9 mouse cellular contexts compared by ENCODE assay signal in genomic region chr4:24898636-24899035, GRCm38 (mm10). TPM values are rescaled to one million over a fixed set of nuclear protein-coding genes. Genes with fewer than 3 reads are reported as not detected.
DNase-seq lines count a peak whose midpoint lies in the region; ATAC-seq and TF ChIP-seq lines count a peak whose summit lies in the region.
"Had no signal": no experiment of that assay in that cellular context is flagged by ENCODE, and none has a peak within 500 bp of the region (broad histone marks: within the 10 kb centered on the region; RNA-seq: fewer than 3 reads in every experiment).

No protein-coding gene starts in this region.

- peaks cover 12% of the 10 kb centered on the region for H3K4me1 ChIP-seq in heart, embryonic 15.5 days (replicated peaks)
- H3K4me1 ChIP-seq in liver, embryonic 11.5 days (replicated peaks; ENCODE audit: control insufficient read depth, insufficient read depth, low read length): peaks cover 4% of the 10 kb centered on the region; the same call in 1 of the 2 replicates
- no peaks in the 10 kb centered on the region for H3K4me1 ChIP-seq in stomach, embryonic 15.5 days

- no peaks in the 10 kb centered on the region for H3K27me3 ChIP-seq in heart, embryonic 15.5 days
- no peaks in the 10 kb centered on the region for H3K27me3 ChIP-seq in liver, embryonic 11.5 days (replicated peaks; ENCODE audit: control insufficient read depth, insufficient read depth, low read length)
- no peaks in the 10 kb centered on the region for H3K27me3 ChIP-seq in stomach, embryonic 15.5 days (replicated peaks)

- no peak for ATAC-seq in heart, embryonic 15.5 days (replicated peaks; ENCODE audit: insufficient number of reproducible peaks, insufficient read depth, low FRiP score, low read depth)
- no peak; the same call in 1 of the 2 replicates for ATAC-seq in liver, embryonic 11.5 days (replicated peaks; ENCODE audit: low FRiP score)
- ATAC-seq in stomach, embryonic 15.5 days (ENCODE audit: insufficient read depth, low FRiP score, low read depth): no peak

- peak overlapping the region; percentile 88 for H3K27ac ChIP-seq in layer of hippocampus, adult 2 months
- no peak overlapping the region for H3K27ac ChIP-seq in heart, embryonic 15.5 days
- H3K27ac ChIP-seq in liver, embryonic 11.5 days (ENCODE audit: low read depth, low read length): no peak overlapping the region
- no peak overlapping the region for H3K27ac ChIP-seq in stomach, embryonic 15.5 days

- WGBS in heart, embryonic 15.5 days: 23% methylated on average over 8 of the region's 8 CpGs
- WGBS in liver, embryonic 11.5 days: 22% methylated on average over 8 of the region's 8 CpGs
- 21% methylated on average over 8 of the region's 8 CpGs for WGBS in stomach, embryonic 15.5 days

- TF ChIP-seq CTCF in layer of hippocampus, adult 2 months (conservative IDR thresholded peaks at IDR 0.05): no peak

- H3K4me2 ChIP-seq in heart, embryonic 15.5 days: peak overlapping the region; percentile 89
- peak overlapping the region; percentile 88 for H3K4me2 ChIP-seq in liver, embryonic 11.5 days
- H3K4me2 ChIP-seq in stomach, embryonic 15.5 days: peak overlapping the region; percentile 88

- peaks cover 29% of the 10 kb centered on the region for H3K36me3 ChIP-seq in heart, embryonic 15.5 days
- H3K36me3 ChIP-seq in liver, embryonic 11.5 days (ENCODE audit: control insufficient read depth, insufficient read depth, low read length): peaks cover 8% of the 10 kb centered on the region
- H3K36me3 ChIP-seq in stomach, embryonic 15.5 days: no peaks in the 10 kb centered on the region

- H3K9ac ChIP-seq in heart, embryonic 15.5 days: peak overlapping the region; percentile 83
- peak overlapping the region; percentile 87 for H3K9ac ChIP-seq in liver, embryonic 11.5 days (ENCODE audit: low read depth, low read length)
- peak overlapping the region; percentile 17; the same call in 1 of the 2 replicates for H3K9ac ChIP-seq in stomach, embryonic 15.5 days

- no peak for DNase-seq in layer of hippocampus, adult 2 months (ENCODE audit: low spot score in 2 of 2)
- no peak for DNase-seq in layer of hippocampus, postnatal 14 days (ENCODE audit: low spot score in 2 of 2)
- peak; percentile 1 for DNase-seq in NIH3T3 (ENCODE audit: low read depth)
- DNase-seq in liver, embryonic 11.5 days (ENCODE audit: low spot score): no peak
- no peak for DNase-seq in frontal cortex, postnatal 10 days (ENCODE audit: low spot score in 2 of 2)
- no peak for DNase-seq in lung, adult 18-20 months

- H3K4me3 ChIP-seq in layer of hippocampus, adult 2 months: peak overlapping the region; percentile 87
- H3K4me3 ChIP-seq in heart, embryonic 15.5 days: peak overlapping the region; percentile 95
- H3K4me3 ChIP-seq in liver, embryonic 11.5 days (ENCODE audit: low read depth, low read length): peak overlapping the region; percentile 84
- H3K4me3 ChIP-seq in stomach, embryonic 15.5 days (replicated peaks): peak overlapping the region; percentile 72

- H3K9me3 ChIP-seq in heart, embryonic 15.5 days (replicated peaks): no peaks in the 10 kb centered on the region
- H3K9me3 ChIP-seq in liver, embryonic 11.5 days (ENCODE audit: control insufficient read depth, low read length): no peaks in the 10 kb centered on the region
- no peaks in the 10 kb centered on the region for H3K9me3 ChIP-seq in stomach, embryonic 15.5 days

RNA-seq across cellular contexts. Expression of gene Ndufaf4, which starts 0.8 kb away (rescaled TPM):
- 10 to 100 TPM; 39.5 to 41.3 TPM for total RNA-seq in layer of hippocampus, adult 2 months (2021)
- 10 to 100 TPM; 33.5 to 34.0 TPM for total RNA-seq in layer of hippocampus, postnatal 14 days (2021)
- 62.5 and 81.9 TPM in 2 replicates for polyA plus RNA-seq in heart, embryonic 15.5 days (2015; fragmentation: Nextera tagmentation; extraction: Ambion mirVana)
- polyA plus RNA-seq in liver, embryonic 11.5 days (2014; fragmentation: Nextera tagmentation; extraction: Ambion mirVana): 82.6 and 83.9 TPM in 2 replicates
- polyA plus RNA-seq in stomach, embryonic 15.5 days (2015; fragmentation: Nextera tagmentation; extraction: Ambion mirVana): 46.5 and 56.1 TPM in 2 replicates

RNA-seq across cellular contexts. Expression of gene Klhl32, which starts 47.7 kb away (rescaled TPM):
- total RNA-seq in layer of hippocampus, adult 2 months (2021): 10 to 100 TPM; 15.6 to 17.5 TPM
- 10 to 100 TPM; 12.9 to 17.6 TPM for total RNA-seq in layer of hippocampus, postnatal 14 days (2021)
- 3.5 and 4.1 TPM in 2 replicates for polyA plus RNA-seq in heart, embryonic 15.5 days (2015; fragmentation: Nextera tagmentation; extraction: Ambion mirVana)
- polyA plus RNA-seq in liver, embryonic 11.5 days (2014; fragmentation: Nextera tagmentation; extraction: Ambion mirVana): 0.34 and 0.51 TPM in 2 replicates
- polyA plus RNA-seq in stomach, embryonic 15.5 days (2015; fragmentation: Nextera tagmentation; extraction: Ambion mirVana): 4.4 and 4.5 TPM in 2 replicates
- total RNA-seq: common myeloid progenitor, adult 5-6 weeks had no signal

Comparison
In these comparisons a context has a peak if more than half of its experiments do, and no peak if none do; other contexts are left out.
1. H3K9ac ChIP-seq: peak in every context shown above with its lines; median percentile 87 in liver, embryonic 11.5 days; 83 in heart, embryonic 15.5 days; 17 in stomach, embryonic 15.5 days.